Mouse (Mus musculus) CH12.LX (cell line): ENCODE data around the gene Adamts6. TPM values are rescaled to one million over a fixed set of nuclear protein-coding genes. Genes with fewer than 3 reads are reported as not detected.

ENCODE experiments used
- DNase-seq: peaks from one replicate; pipeline ENCODE4 v3.0.0-alpha.2; 2013; ENCODE audit errors: extremely low read depth
- H3K27ac ChIP-seq: 2 replicates; pipeline ENCODE4 v1.5.1; 2012; ENCODE audit warnings: low read depth, mild to moderate bottlenecking, control low read depth, moderate library complexity; ENCODE audit not compliant: insufficient read depth
- H3K27me3 ChIP-seq: replicated peaks from 2 replicates; pipeline ENCODE3; 2012; ENCODE audit warnings: inconsistent platforms
- H3K36me3 ChIP-seq, 2 experiments: replicated peaks in 1 of 2; 2 replicates each; pipeline versions ENCODE3 to v1.6.1; 2012; ENCODE audit warnings: inconsistent platforms in 1 of 2, low read length in 1 of 2, mild to moderate bottlenecking in 1 of 2, mixed read lengths in 1 of 2, moderate library complexity in 1 of 2; ENCODE audit not compliant: control insufficient read depth in 1 of 2, insufficient read depth in 1 of 2
- H3K4me1 ChIP-seq, 2 experiments: 2 replicates each; pipeline ENCODE4 v1.6.1; 2012; ENCODE audit warnings: inconsistent platforms in 1 of 2, moderate library complexity in 1 of 2; ENCODE audit not compliant: insufficient read depth in 2 of 2, control insufficient read depth in 1 of 2
- H3K4me2 ChIP-seq: 2 replicates; pipeline ENCODE4 v1.6.1; 2012; ENCODE audit warnings: low read depth, mild to moderate bottlenecking, control low read depth; ENCODE audit not compliant: poor library complexity, insufficient read depth, severe bottlenecking
- H3K4me3 ChIP-seq, 3 experiments: fragments of 150-350 bp in 1 of 3; sonication (generic) in 1 of 3; replicated peaks in 1 of 3; 2 replicates each; pipeline versions ENCODE3 to v1.5.1; 2011 to 2012; ENCODE audit warnings: low read depth in 2 of 3, low read length in 2 of 3, mild to moderate bottlenecking in 2 of 3, moderate library complexity in 2 of 3, control low read depth in 1 of 3, improper control_type of control experiment in 1 of 3, inconsistent platforms in 1 of 3, mixed read lengths in 1 of 3; ENCODE audit not compliant: poor library complexity in 1 of 3
- H3K79me2 ChIP-seq: replicated peaks from 2 replicates; pipeline ENCODE4 v1.6.1; 2012; ENCODE audit warnings: mild to moderate bottlenecking, moderate library complexity; ENCODE audit not compliant: control insufficient read depth, poor library complexity, insufficient read depth, severe bottlenecking; ENCODE audit errors: extremely low read depth
- H3K9ac ChIP-seq: 2 replicates; pipeline ENCODE4 v1.6.1; 2012; ENCODE audit warnings: low read depth, mild to moderate bottlenecking, control low read depth, moderate library complexity; ENCODE audit not compliant: insufficient read depth
- H3K9me3 ChIP-seq: replicated peaks from 2 replicates; pipeline ENCODE3; 2012; ENCODE audit warnings: low read length, inconsistent platforms, mixed read lengths
- E2F4 ChIP-seq: IDR thresholded peaks from 2 replicates; pipeline ENCODE4 v1.6.1; 2011; ENCODE audit warnings: low read depth, low read length, improper control_type of control experiment; ENCODE audit not compliant: insufficient replicate concordance
- EP300 ChIP-seq: IDR thresholded peaks from 2 replicates; pipeline ENCODE4 v1.6.1; 2011; ENCODE audit warnings: low read length, improper control_type of control experiment
- GABPA ChIP-seq: IDR thresholded peaks from 2 replicates; pipeline ENCODE4 v1.6.1; 2012; ENCODE audit warnings: low read depth, low read length, improper control_type of control experiment, inconsistent platforms; ENCODE audit not compliant: insufficient replicate concordance
- JUND ChIP-seq: conservative IDR thresholded peaks from 2 replicates; pipeline ENCODE4 v1.6.1; 2011; ENCODE audit warnings: low read depth, low read length, improper control_type of control experiment
- KAT2A ChIP-seq: IDR thresholded peaks from 2 replicates; pipeline ENCODE4 v1.6.1; 2012; ENCODE audit warnings: low read length, improper control_type of control experiment, inconsistent platforms; ENCODE audit not compliant: insufficient replicate concordance
- MAFK ChIP-seq: IDR thresholded peaks from 2 replicates; pipeline ENCODE4 v1.6.1; 2011; ENCODE audit warnings: low read length, improper control_type of control experiment; ENCODE audit not compliant: insufficient replicate concordance
- MEF2A ChIP-seq: IDR thresholded peaks from 2 replicates; pipeline ENCODE4 v1.6.1; 2014; ENCODE audit warnings: low read depth, mild to moderate bottlenecking, inconsistent platforms, low read length, improper control_type of control experiment, borderline replicate concordance
- MXI1 ChIP-seq: IDR thresholded peaks from 2 replicates; pipeline ENCODE4 v1.6.1; 2011; ENCODE audit warnings: mild to moderate bottlenecking, low read depth, low read length, improper control_type of control experiment
- MYC ChIP-seq: IDR thresholded peaks from 2 replicates; pipeline ENCODE4 v1.6.1; 2011; ENCODE audit warnings: low read depth, mild to moderate bottlenecking, improper control_type of control experiment, low read length
- POLR2AphosphoS2 ChIP-seq: IDR thresholded peaks from 2 replicates; pipeline ENCODE4 v1.6.1; 2011; ENCODE audit warnings: low read depth, low read length, improper control_type of control experiment
- SIN3A ChIP-seq: IDR thresholded peaks from 2 replicates; pipeline ENCODE4 v1.6.1; 2012; ENCODE audit warnings: low read length, improper control_type of control experiment, inconsistent platforms
- SMC3 ChIP-seq: IDR thresholded peaks from 2 replicates; pipeline ENCODE4 v1.6.1; 2011; ENCODE audit warnings: low read depth, low read length, improper control_type of control experiment
- UBTF ChIP-seq: IDR thresholded peaks from 2 replicates; pipeline ENCODE4 v1.6.1; 2012; ENCODE audit warnings: low read depth, mild to moderate bottlenecking, inconsistent platforms, low read length, improper control_type of control experiment, moderate library complexity
- USF1 ChIP-seq: IDR thresholded peaks from 2 replicates; pipeline ENCODE4 v1.6.1; 2014; ENCODE audit warnings: low read depth, mild to moderate bottlenecking, inconsistent platforms, low read length, improper control_type of control experiment
- ZC3H11A ChIP-seq: IDR thresholded peaks from 2 replicates; pipeline ENCODE4 v1.6.1; 2012; ENCODE audit warnings: low read depth, mild to moderate bottlenecking, inconsistent platforms, low read length, improper control_type of control experiment
- ZKSCAN1 ChIP-seq: IDR thresholded peaks from 2 replicates; pipeline ENCODE4 v1.6.1; 2012; ENCODE audit warnings: low read depth, inconsistent platforms, low read length, improper control_type of control experiment, borderline replicate concordance
- dilution Hi-C: fragments of 300-500 bp; cut with MboI; formaldehyde crosslinking; loops from 2 replicates; pipeline ENCODE4 v1.14.3; 2020; ENCODE audit warnings: low sequenced_read_pairs; ENCODE audit not compliant: extremely low pct_unique_long_range_greater_than_20kb, extremely low pct_ligation_motif_present
- in situ Hi-C: fragments of 300-500 bp; cut with MboI; formaldehyde crosslinking; loops from 3 replicates; pipeline ENCODE4 v1.14.3; 2019; ENCODE audit warnings: low sequenced_read_pairs, low pct_ligation_motif_present, low pct_unique_long_range_greater_than_20kb, mixed read lengths
- polyA plus RNA-seq: library from polyadenylated mRNA; unstranded; fragments of >175 nt; gene quantifications from 2 replicates; pipeline ENCODE4 v1.2.1, GENCODE M21; 2012; ENCODE audit warnings: low read depth; ENCODE audit not compliant: insufficient read length
- total RNA-seq, 2 experiments: library from RNA; depleted of rRNA; stranded (reverse); fragments of 300-350 nt in 1 of 2; fragments of >200 nt in 1 of 2; gene quantifications; 2 replicates each; pipeline ENCODE4 v1.2.3; 2012 to 2014

The Adamts6 gene
- total and polyA plus RNA-seq, 3 experiments: 0.34 to 1.1 (median 0.72) TPM

GRCm38 (mm10) chr13:104482426-104483089 is 194.9 kb downstream of the Adamts6 start:
- Histone ChIP-seq H3K9ac (no peak overlapping the region), H3K36me3 (peaks cover 0 to 1% of the 10 kb centered on the region in 2 experiments)
- in situ Hi-C loops: no loop called here

GRCm38 (mm10) chr13:104483111-104483722 is 195.6 kb downstream of the Adamts6 start:
- Histone ChIP-seq H3K36me3 (peaks cover 0 to 1% of the 10 kb centered on the region in 2 experiments), H3K4me3 (no peak overlapping the region), H3K27ac (no peak overlapping the region), H3K4me2 (no peak overlapping the region), H3K4me1 (peaks cover 0 to 5% of the 10 kb centered on the region in 2 experiments; a peak in 1 of 4 replicates), H3K79me2 (no peaks in the 10 kb centered on the region), H3K9me3 (no peaks in the 10 kb centered on the region), H3K9ac (no peak overlapping the region), H3K27me3 (no peaks in the 10 kb centered on the region)
- TF ChIP-seq ZKSCAN1 (no peak), MAFK (no peak), E2F4 (no peak), SIN3A (no peak), KAT2A (no peak), MXI1 (no peak), POLR2AphosphoS2 (no peak), MEF2A (no peak), UBTF (no peak)
- in situ Hi-C loops (no loop called here), dilution Hi-C loops (no loop called here)
- DNase-seq: no peak

More at GRCm38 (mm10) chr13:104482426-104483089, 194.9 kb downstream of the Adamts6 start:
- Histone ChIP-seq H3K27me3 (no peaks in the 10 kb centered on the region), H3K27ac (no peak overlapping the region), H3K4me3 (no peak overlapping the region), H3K9me3 (no peaks in the 10 kb centered on the region), H3K4me2 (no peak overlapping the region), H3K4me1 (peaks cover 0 to 7% of the 10 kb centered on the region in 2 experiments; a peak in 1 of 4 replicates), H3K79me2 (no peaks in the 10 kb centered on the region)
- DNase-seq: no peak
- dilution Hi-C loops: no loop called here
- TF ChIP-seq POLR2AphosphoS2: no peak
- TF ChIP-seq MEF2A: no peak
- no peak for TF ChIP-seq E2F4
- no peak for TF ChIP-seq GABPA
- no peak for TF ChIP-seq UBTF
- no peak for TF ChIP-seq SMC3
- TF ChIP-seq ZC3H11A: no peak
- no peak for TF ChIP-seq JUND
- no peak for TF ChIP-seq SIN3A
- TF ChIP-seq USF1: no peak
- no peak for TF ChIP-seq EP300
- no peak for TF ChIP-seq MYC
- TF ChIP-seq, all 38 proteins: peak for 0
